Mouse (Mus musculus) heart, postnatal 10 days (tissue): ENCODE results near the gene Fry. TPM values are rescaled to one million over a fixed set of nuclear protein-coding genes. Genes with fewer than 3 reads are reported as not detected.

Experiments used
- DNase-seq, 2 experiments: peaks; one replicate each; pipeline ENCODE4 v3.0.0; 2021
- intact Hi-C: fragments of 180-260 bp; cut with DNase I; formaldehyde crosslinking; loops from one replicate; pipeline ENCODE4 v1.15.1; 2025
- total RNA-seq, 2 experiments: library from RNA; stranded (reverse); gene quantifications; 2 replicates each; pipeline ENCODE4 v1.2.3; 2021

Fry gene
- total RNA-seq, 2 experiments from 2014 or later, result 153 to 196 TPM

GRCm38 (mm10) chr5:150122571-150122970 lies 4.1 kb downstream of the Fry start:
- intact Hi-C loops, result no loop called here
- no peak for DNase-seq

- intact Hi-C loops, result no loop called here
- DNase-seq, result no peak
These were observed 7.5 kb downstream of the Fry start for GRCm38 (mm10) chr5:150125920-150126319.

GRCm38 (mm10) chr5:150128432-150128831 lies 10.0 kb downstream of the Fry start:
- intact Hi-C loops, result no loop called here
- no peak for DNase-seq

DNA sequence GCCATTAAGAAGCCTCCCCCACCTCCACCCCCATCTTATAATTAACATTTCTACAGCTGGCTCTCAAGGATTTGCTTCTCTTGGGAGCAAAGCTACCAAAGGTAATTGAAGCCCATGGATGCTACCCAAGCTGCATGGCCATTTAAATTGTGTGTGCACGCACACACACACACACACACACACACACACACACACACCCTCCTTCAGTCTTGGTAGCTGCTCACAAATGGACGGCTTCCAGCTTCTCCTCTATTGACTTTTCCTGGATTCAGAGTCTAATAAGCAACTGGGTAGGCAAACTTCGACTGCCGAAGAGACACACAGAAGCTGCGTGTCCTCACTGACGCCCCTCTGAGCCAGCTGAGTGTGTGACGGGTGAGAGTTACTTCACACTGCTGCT lies 11.7 kb downstream of the Fry start:
- intact Hi-C loops, result no loop called here
- DNase-seq, result no peak

DNA sequence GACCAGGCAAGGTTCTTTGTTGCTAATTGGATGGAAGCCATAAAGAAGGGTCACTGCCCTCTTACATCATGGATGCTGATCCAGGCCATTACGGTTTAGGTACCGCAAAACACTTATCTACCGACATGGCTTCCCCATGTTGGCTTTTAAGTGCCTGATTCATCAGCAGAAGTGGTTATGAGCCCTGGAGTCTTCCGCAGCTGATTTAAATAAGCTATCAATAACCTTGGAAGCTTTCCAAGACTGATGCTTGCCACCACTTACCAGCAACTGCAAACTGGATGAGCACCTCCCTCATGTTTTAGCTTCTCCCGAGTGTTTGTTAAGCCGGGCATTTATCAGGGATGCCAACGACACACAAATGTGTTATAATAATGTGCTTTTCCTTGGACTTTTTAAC lies 12.7 kb downstream of the Fry start:
- intact Hi-C loops, result no loop called here
- no peak for DNase-seq

DNA sequence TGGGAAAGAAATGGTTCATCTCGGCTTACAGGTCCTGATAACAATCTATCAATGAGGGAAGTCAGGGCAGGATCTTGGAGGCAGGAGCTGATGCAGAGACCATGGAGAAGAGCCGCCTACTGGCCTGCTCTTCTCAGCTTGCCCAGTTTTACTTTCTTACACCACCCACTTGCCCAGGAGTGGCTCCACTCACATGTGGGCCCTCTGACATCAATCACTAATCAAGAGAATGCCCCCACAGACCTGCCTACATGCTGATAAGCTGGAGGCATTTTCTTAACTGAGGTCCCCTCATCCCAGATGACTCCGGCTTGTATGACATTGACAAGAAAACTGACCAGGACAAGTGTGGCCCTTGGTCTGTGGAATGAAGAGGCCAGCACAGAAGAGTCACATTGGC lies 16.2 kb downstream of the Fry start:
- intact Hi-C loops, result no loop called here
- no peak for DNase-seq

- no peak for DNase-seq
- intact Hi-C loops, result no loop called here
These were observed 17.1 kb downstream of the Fry start for GRCm38 (mm10) chr5:150135529-150135928.

- DNase-seq, result no peak
- intact Hi-C loops, result no loop called here
These were observed 19.5 kb downstream of the Fry start for GRCm38 (mm10) chr5:150137772-150138451.

DNA sequence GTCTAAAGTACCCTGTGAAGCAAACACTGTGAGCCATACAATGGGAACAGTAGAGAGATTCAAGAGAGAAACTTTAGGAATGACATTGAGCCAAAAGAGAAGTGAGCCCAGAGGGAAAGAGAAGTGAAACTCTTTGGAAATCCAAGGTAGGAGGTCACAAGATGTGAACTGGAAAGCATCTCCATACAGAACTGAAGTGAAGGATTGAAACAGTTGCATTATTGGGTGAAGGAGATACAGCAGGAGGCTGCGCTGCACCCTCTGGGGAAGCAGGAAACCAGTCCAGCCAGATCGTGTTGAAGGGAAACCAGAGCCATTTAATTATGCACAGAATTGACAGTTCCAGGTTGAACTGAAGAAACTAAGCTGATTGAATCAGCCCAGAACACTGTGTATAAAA lies 22.1 kb downstream of the Fry start:
- intact Hi-C loops, result no loop called here
- DNase-seq, result no peak

GRCm38 (mm10) chr5:150145967-150146366 lies 27.5 kb downstream of the Fry start:
- DNase-seq, result no peak
- intact Hi-C loops, result no loop called here

- no peak for DNase-seq
- intact Hi-C loops, result no loop called here
These were observed 28.2 kb downstream of the Fry start for GRCm38 (mm10) chr5:150146612-150147011.

GRCm38 (mm10) chr5:150149725-150150124 lies 31.3 kb downstream of the Fry start:
- peak; percentile 66 for DNase-seq
- intact Hi-C loops, result loop anchor here (2.0 kb wide), 1 partner anchor 31 kb away; the partner anchor contains the start of gene Fry

DNA sequence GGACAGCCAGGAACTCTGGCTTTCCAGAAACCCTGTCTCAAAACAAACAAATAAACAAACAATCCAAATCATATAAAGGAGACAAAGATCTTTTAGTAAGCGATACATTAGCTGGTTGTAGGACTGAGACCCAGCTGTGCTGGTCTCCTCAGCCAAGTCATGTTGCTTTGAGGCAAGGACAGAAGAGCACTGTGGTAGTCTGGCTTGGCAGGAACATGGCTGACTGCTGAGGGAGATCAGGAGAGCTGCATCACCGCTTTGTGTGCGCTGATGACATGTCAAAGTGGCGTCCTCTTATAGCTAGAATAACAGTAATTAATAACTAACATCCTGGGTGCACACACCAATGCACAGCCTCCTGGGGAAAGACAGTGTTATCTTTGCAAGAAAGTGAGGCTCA lies 32.5 kb downstream of the Fry start:
- intact Hi-C loops, result no loop called here
- no peak for DNase-seq

DNA sequence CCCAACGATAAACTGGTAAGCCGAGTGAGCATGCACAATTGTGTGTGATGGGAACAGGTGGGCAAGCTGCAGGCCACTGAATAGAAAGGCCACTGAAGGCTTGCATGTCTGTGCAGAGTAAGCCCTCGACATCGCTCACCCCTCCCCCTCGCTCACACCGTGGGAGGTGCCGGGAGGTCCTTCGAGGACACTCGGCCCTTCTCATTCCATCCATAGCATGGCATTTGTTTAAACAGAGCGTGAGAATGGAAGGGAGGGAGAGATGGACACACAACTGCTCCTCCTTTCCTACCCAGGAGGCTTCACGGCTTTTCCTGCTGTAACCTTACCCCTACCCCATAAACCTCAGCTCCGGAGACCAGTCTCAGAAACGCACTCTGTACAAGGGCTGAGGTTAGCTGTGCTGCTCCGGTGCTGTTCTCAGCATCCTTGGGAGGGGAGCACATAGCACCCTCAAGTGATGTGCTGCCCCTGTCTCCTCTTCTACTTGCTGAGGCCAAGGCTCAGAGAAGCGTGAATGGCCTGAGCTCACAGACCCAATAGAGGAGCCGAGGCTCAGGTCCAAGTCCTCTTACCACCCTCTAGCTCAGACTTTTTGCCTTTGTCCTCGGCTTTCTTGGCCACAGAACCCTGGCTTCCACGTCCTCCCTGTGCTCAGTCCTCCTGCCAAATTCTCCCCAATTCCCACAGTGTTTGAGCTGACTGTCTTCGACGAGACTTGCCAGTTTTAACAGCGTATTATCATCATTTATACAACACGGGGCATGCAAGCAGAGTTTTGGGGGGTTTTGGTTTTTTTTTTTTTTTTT lies 33.8 kb downstream of the Fry start:
- DNase-seq, result peak; percentile 32 to 59
- intact Hi-C loops, result no loop called here

- intact Hi-C loops, result no loop called here
- no peak for DNase-seq
These were observed 34.4 kb downstream of the Fry start for GRCm38 (mm10) chr5:150152880-150153281.

DNA sequence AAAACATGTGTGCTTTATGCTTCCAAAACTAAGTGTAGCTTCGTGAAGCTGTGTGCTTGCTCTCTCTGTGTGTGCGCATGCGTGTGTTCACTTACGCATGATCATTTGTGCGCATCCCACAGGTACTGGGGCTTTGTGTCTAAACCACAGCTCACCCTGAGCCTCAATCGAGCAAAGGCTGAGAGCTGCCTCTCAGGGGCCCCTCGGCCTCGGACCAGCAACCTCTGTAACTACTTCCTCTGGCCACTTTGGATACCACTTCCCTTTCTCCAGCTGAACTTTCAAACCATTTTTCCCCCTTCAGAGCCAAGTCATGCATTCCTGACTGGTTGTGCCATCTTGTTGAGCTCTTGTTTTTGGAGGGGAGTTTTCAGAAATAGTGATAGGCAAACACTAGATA lies 36.9 kb downstream of the Fry start:
- intact Hi-C loops, result no loop called here
- no peak for DNase-seq

GRCm38 (mm10) chr5:150156063-150156786 lies 37.8 kb downstream of the Fry start:
- DNase-seq, result peak in 1 of 2 experiments; percentile 36
- intact Hi-C loops, result loop anchor here (2.0 kb wide), 1 partner anchor 41 kb away; no protein-coding TSS in a partner anchor

DNA sequence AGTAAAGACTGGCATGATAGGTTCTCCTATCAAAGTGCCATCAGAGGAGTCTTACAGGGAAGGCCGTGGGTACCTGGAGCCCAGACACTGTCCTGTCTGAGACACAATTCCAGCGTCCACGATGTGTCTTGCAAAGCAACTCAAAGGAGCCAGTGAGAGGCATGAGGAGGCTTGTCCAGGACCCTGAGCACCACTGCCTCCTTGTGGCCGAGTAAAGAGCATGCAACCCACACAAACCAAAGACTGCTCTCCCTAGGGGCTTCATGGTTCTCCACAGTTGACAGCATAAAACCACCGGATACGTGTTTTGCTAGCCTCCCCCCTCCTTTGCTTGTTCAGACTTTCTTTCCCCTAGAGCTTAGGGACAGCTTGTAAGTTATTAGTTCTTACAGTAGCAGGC lies 39.2 kb downstream of the Fry start:
- intact Hi-C loops, result loop anchor here (1.0 to 2.0 kb wide), 2 partner anchors 43 to 60 kb away; no protein-coding TSS in a partner anchor
- DNase-seq, result peak; percentile 58 to 80

GRCm38 (mm10) chr5:150159151-150159550 lies 40.7 kb downstream of the Fry start:
- no peak for DNase-seq
- intact Hi-C loops, result no loop called here

DNA sequence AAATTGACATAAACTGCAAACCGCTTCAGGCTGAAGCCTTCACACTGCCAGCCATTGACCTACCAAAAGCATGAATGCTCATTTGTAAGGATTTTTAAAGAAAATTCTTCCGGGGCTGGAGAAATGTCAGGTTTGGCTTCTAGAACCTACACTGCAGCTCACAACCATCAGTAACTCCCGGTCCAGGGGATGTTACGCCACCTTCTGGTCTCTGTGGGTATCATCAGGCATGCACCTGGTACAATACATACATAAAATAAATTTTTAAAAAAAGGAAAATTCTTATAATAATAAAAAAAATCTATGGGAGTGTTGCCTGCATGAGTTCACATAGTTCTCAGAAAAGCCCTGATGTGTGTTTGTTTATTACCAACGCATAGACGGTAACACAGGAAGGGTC lies 42.7 kb downstream of the Fry start:
- intact Hi-C loops, result loop anchor here (10.0 kb wide), 2 partner anchors 204 to 504 kb away; partner anchors contain the start of gene N4bp2l2
- DNase-seq, result no peak

DNA sequence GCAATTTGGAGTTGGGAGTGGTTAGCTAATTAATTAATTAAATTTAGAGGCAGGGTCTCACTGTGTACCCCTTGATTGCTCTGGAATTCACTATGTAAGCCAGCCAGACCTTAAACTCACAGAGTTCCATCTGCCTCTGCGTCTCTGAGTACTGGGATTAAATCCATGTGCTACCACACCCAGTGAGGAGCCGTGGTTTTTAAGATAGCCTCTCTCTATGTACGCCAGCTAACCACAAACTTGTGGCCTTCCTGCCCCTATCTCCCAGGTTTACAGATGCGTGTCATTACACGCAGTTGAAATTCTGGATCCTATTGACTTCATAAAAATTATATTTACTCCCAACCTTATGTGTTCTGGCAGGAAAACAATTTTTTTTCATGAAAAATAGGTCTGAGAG lies 43.5 kb downstream of the Fry start:
- intact Hi-C loops, result loop anchor here (10.0 kb wide), 2 partner anchors 203 to 503 kb away; partner anchors contain the start of gene N4bp2l2

More for the DNA sequence above, 43.5 kb downstream of the Fry start:
- no peak for DNase-seq
